Mouse (Mus musculus): ENCODE results near the gene Tor1aip2. TPM values are rescaled to one million over a fixed set of nuclear protein-coding genes. Genes with fewer than 3 reads are reported as not detected.

The Tor1aip2 gene
- total RNA-seq (2023) = 104 TPM

DNA sequence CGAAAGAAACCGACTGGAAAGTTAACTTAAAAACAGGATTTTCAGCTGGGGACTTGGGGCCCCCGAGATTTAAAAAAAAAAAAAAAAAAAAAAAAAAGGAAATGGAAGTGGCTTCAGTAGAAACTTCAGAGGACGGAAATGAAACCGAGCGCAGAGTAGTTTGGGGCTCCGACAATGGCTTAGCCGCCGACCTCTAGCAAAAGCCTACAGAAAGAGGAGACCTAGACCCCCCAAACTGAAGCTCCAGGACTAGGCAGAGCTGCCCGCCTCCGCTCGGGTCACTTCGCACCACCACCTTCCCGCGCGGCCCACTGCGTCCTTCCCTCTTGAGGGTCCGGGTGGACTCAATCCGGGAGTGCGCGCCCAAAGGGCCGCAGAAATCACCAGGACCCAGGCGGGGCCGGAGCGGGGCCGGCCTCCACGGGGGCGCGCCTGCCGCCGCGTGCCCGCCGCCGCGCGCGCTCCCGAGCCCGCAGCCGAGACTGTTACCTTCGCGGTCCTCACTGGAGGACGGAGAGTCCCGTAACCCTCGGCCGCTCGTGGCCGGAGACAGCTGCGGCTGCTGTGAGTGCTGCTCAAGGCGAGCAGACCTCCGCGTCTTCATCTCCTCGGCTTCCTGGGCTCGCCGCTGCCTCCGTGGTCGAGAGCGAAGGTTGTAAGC lies at the start of gene Tor1aip2:
Gene Tor1aip2 (plus strand): TSS at position 135 of the 661 bp plus-strand sequence.

DNA sequence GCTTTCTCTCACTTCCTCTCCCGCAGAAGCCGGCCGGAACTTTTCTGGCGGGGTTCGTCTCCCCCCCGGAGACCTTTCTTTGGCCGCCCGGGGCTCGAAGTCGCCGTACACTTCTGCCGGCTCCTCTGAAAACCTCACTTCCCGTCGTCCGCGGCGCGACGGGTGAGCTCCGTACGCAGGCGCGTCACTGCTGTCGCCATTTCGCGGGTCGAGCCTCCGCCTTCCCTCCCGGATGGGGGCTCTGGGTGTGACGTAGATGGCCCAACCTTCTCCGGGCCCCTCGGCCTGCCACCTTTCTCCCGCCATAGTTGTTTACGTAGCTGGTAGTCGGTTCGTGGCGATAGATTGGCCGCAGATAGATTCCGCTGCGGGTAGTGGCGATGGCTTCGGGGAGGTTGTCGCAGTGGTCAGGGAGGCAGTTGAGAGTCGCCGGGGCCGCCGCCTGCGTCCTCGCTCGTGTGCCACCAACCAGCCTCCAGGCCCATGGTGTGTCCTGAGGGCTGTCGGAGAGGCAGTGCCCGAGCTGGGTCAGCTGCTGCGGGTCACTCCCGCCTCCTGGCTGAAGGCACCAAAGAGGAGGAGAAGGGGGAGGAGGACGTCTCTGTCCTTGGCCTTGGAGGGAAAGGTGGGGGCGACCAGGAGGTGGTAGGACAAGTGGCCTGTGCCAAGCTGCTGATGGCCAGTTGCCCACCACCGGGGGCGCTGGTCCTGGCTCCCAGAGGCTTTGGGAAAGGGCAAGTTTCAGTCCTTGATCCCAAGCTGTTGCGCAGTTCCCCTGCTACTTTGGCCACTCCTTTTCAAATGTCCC lies 931 bp downstream of the Tor1aip2 start, which contains the start of gene Tor1aip1:
Gene Tor1aip1 (minus strand): TSS at position 551 of the 808 bp plus-strand sequence.

Other genes starting within 250 kb of the Tor1aip2 start
- gene Qsox1, start 222.5 kb upstream of the Tor1aip2 start, total RNA-seq (2023) = 47.5 TPM
- 82.5 TPM for gene Cep350, start 62.1 kb upstream of the Tor1aip2 start, total RNA-seq (2023)
- gene Tor1aip1, start 1.1 kb downstream of the Tor1aip2 start, total RNA-seq (2023) = 98.1 TPM
- not detected for gene Fam163a, start 169.6 kb downstream of the Tor1aip2 start, total RNA-seq (2023)

Measured in CD4-positive naive resting alpha-beta T cell, adult 57 days (primary cell).